Mouse (Mus musculus) limb, embryonic 15.5 days (tissue): ENCODE data around the gene Sprr2e. TPM values are rescaled to one million over a fixed set of nuclear protein-coding genes. Genes with fewer than 3 reads are reported as not detected.

Source experiments
- ATAC-seq: fragments of 200-750 bp; cut with Nextera tagmentation; 2 replicates; pipeline ENCODE4 v1.8.0; 2017; ENCODE audit warnings: low read depth, moderate TSS enrichment; ENCODE audit not compliant: insufficient number of reproducible peaks, low FRiP score, low TSS enrichment
- H3K27ac ChIP-seq: fragments of 300-500 bp; sonication (generic); 2 replicates; pipeline ENCODE4 v1.5.1; 2015; ENCODE audit warnings: moderate library complexity, mild to moderate bottlenecking, inconsistent platforms
- H3K27me3 ChIP-seq: fragments of 300-500 bp; sonication (generic); 2 replicates; pipeline ENCODE4 v1.6.1; 2015; ENCODE audit warnings: inconsistent platforms
- H3K36me3 ChIP-seq: fragments of 300-500 bp; sonication (generic); 2 replicates; pipeline ENCODE4 v1.6.1; 2015; ENCODE audit warnings: inconsistent platforms
- H3K4me1 ChIP-seq: fragments of 300-500 bp; sonication (generic); 2 replicates; pipeline ENCODE4 v1.6.1; 2015; ENCODE audit warnings: inconsistent platforms
- H3K4me2 ChIP-seq: fragments of 300-500 bp; sonication (generic); 2 replicates; pipeline ENCODE4 v1.6.1; 2015; ENCODE audit warnings: mild to moderate bottlenecking, inconsistent platforms
- H3K4me3 ChIP-seq: fragments of 300-500 bp; sonication (generic); 2 replicates; pipeline ENCODE4 v1.5.1; 2015; ENCODE audit warnings: mild to moderate bottlenecking, inconsistent platforms
- H3K9ac ChIP-seq: fragments of 300-500 bp; sonication (generic); 2 replicates; pipeline ENCODE4 v1.6.1; 2015; ENCODE audit warnings: inconsistent platforms
- H3K9me3 ChIP-seq: fragments of 300-500 bp; sonication (generic); 2 replicates; pipeline ENCODE4 v1.6.1; 2016; ENCODE audit warnings: inconsistent platforms
- WGBS: fragments of 180-500 bp; shearing (Covaris S2); methylation state at CpG from one replicate; pipeline ENCODE4 v1.1.7; 2015; 5-methylcytosine and 5-hydroxymethylcytosine counted together
- polyA plus RNA-seq: library from polyadenylated mRNA; unstranded; fragments of >200 nt; fragmentation: Nextera tagmentation; extraction: Ambion mirVana; gene quantifications from 2 replicates; pipeline ENCODE4 v1.2.1, GENCODE M21; 2015

Sprr2e gene
- polyA plus RNA-seq, result not detected in 2 replicates

- H3K27ac ChIP-seq, result no peak within 1 kb of the TSS
- no peak for ATAC-seq
- 83% methylated on average over 2 of the region's 2 CpGs for WGBS
Observed at GRCm38 (mm10) chr3:92351843-92352242, at the start of gene Sprr2e. Gene Sprr2e, plus strand, starts transcription at chr3:92352143.

GRCm38 (mm10) chr3:92307406-92307805 is 44.5 kb upstream of the Sprr2e start:
- Histone ChIP-seq H3K27me3 (no peaks in the 10 kb centered on the region), H3K4me3 (no peak overlapping the region), H3K27ac (no peak overlapping the region), H3K4me1 (no peaks in the 10 kb centered on the region), H3K9me3 (no peaks in the 10 kb centered on the region), H3K9ac (no peak overlapping the region), H3K36me3 (no peaks in the 10 kb centered on the region), H3K4me2 (no peak overlapping the region)
- ATAC-seq, result no peak
- 80% methylated on average over 1 of the region's 1 CpGs for WGBS

More at GRCm38 (mm10) chr3:92351843-92352242, at the start of gene Sprr2e:
- Histone ChIP-seq H3K36me3 (no peaks in the 10 kb centered on the region), H3K4me2 (no peak within 1 kb of the TSS), H3K9ac (no peak within 1 kb of the TSS), H3K4me1 (no peaks in the 10 kb centered on the region), H3K27me3 (no peaks in the 10 kb centered on the region), H3K9me3 (no peaks in the 10 kb centered on the region), H3K4me3 (no peak within 1 kb of the TSS)

- Histone ChIP-seq H3K9me3 (no peaks in the 10 kb centered on the region), H3K4me2 (no peak within 1 kb of the TSS), H3K9ac (no peak within 1 kb of the TSS), H3K27me3 (no peaks in the 10 kb centered on the region), H3K4me3 (no peak within 1 kb of the TSS), H3K4me1 (no peaks in the 10 kb centered on the region), H3K36me3 (no peaks in the 10 kb centered on the region), H3K27ac (no peak within 1 kb of the TSS)
- no peak for ATAC-seq
- 74% methylated on average over 2 of the region's 2 CpGs for WGBS
Observed at GRCm38 (mm10) chr3:92316320-92316719, 35.6 kb upstream of the Sprr2e start, which contains the start of gene Sprr2b. Gene Sprr2b, plus strand, starts transcription at chr3:92316620.

GRCm38 (mm10) chr3:92317384-92317783 is 34.6 kb upstream of the Sprr2e start:
- Histone ChIP-seq H3K4me3 (no peak overlapping the region), H3K36me3 (no peaks in the 10 kb centered on the region), H3K4me2 (no peak overlapping the region), H3K27ac (no peak overlapping the region), H3K9me3 (no peaks in the 10 kb centered on the region), H3K9ac (no peak overlapping the region), H3K27me3 (no peaks in the 10 kb centered on the region), H3K4me1 (no peaks in the 10 kb centered on the region)
- ATAC-seq, result no peak
- 77% methylated on average over 2 of the region's 2 CpGs for WGBS

GRCm38 (mm10) chr3:92336278-92336677 is 15.7 kb upstream of the Sprr2e start:
- Histone ChIP-seq H3K27ac (no peak overlapping the region), H3K4me3 (no peak overlapping the region), H3K27me3 (no peaks in the 10 kb centered on the region), H3K9ac (no peak overlapping the region), H3K36me3 (no peaks in the 10 kb centered on the region), H3K4me1 (no peaks in the 10 kb centered on the region), H3K4me2 (no peak overlapping the region), H3K9me3 (no peaks in the 10 kb centered on the region)
- 64% methylated on average over 1 of the region's 1 CpGs for WGBS
- no peak for ATAC-seq

- no peak for ATAC-seq
- WGBS, result 87% methylated on average over 5 of the region's 5 CpGs
- no peaks in the 10 kb centered on the region for H3K36me3 ChIP-seq
- H3K4me2 ChIP-seq, result no peak within 1 kb of the TSS
- H3K9me3 ChIP-seq, result no peaks in the 10 kb centered on the region
- no peak within 1 kb of the TSS for H3K4me3 ChIP-seq
- H3K4me1 ChIP-seq, result no peaks in the 10 kb centered on the region
- H3K9ac ChIP-seq, result no peak within 1 kb of the TSS
- no peak within 1 kb of the TSS for H3K27ac ChIP-seq
- H3K27me3 ChIP-seq, result no peaks in the 10 kb centered on the region
Observed at GRCm38 (mm10) chr3:92338840-92339239, 13.1 kb upstream of the Sprr2e start, which contains the start of gene Sprr2d. Gene Sprr2d, plus strand, starts transcription at chr3:92339140.

- Histone ChIP-seq H3K4me1 (no peaks in the 10 kb centered on the region), H3K9ac (no peak overlapping the region), H3K9me3 (no peaks in the 10 kb centered on the region), H3K27ac (no peak overlapping the region), H3K36me3 (no peaks in the 10 kb centered on the region), H3K4me3 (no peak overlapping the region), H3K27me3 (no peaks in the 10 kb centered on the region), H3K4me2 (no peak overlapping the region)
- no peak for ATAC-seq
Observed at GRCm38 (mm10) chr3:92361619-92362018, 9.7 kb downstream of the Sprr2e start.

- ATAC-seq, result no peak
- no peak within 1 kb of the TSS for H3K9ac ChIP-seq
- no peaks in the 10 kb centered on the region for H3K36me3 ChIP-seq
- H3K4me1 ChIP-seq, result no peaks in the 10 kb centered on the region
- no peaks in the 10 kb centered on the region for H3K27me3 ChIP-seq
- no peak within 1 kb of the TSS for H3K4me2 ChIP-seq
- no peak within 1 kb of the TSS for H3K27ac ChIP-seq
- no peak within 1 kb of the TSS for H3K4me3 ChIP-seq
- WGBS, result 65% methylated on average over 3 of the region's 3 CpGs
- H3K9me3 ChIP-seq, result no peaks in the 10 kb centered on the region
Observed at GRCm38 (mm10) chr3:92364887-92365286, 12.9 kb downstream of the Sprr2e start, which contains the start of gene Sprr2f. Gene Sprr2f, plus strand, starts transcription at chr3:92365187.

- no peak overlapping the region for H3K4me2 ChIP-seq
- no peaks in the 10 kb centered on the region for H3K9me3 ChIP-seq
- H3K27me3 ChIP-seq, result no peaks in the 10 kb centered on the region
- no peak overlapping the region for H3K27ac ChIP-seq
- no peak overlapping the region for H3K4me3 ChIP-seq
- WGBS, result 64% methylated on average over 2 of the region's 2 CpGs
- no peak for ATAC-seq
- no peaks in the 10 kb centered on the region for H3K36me3 ChIP-seq
- H3K4me1 ChIP-seq, result no peaks in the 10 kb centered on the region
- no peak overlapping the region for H3K9ac ChIP-seq
Observed at GRCm38 (mm10) chr3:92373613-92374012, 21.7 kb downstream of the Sprr2e start.

- Histone ChIP-seq H3K27me3 (no peaks in the 10 kb centered on the region), H3K27ac (no peak within 1 kb of the TSS), H3K4me3 (no peak within 1 kb of the TSS), H3K9ac (no peak within 1 kb of the TSS), H3K4me1 (no peaks in the 10 kb centered on the region), H3K4me2 (no peak within 1 kb of the TSS), H3K9me3 (no peaks in the 10 kb centered on the region), H3K36me3 (no peaks in the 10 kb centered on the region)
- ATAC-seq, result no peak
- WGBS, result 79% methylated on average over 1 of the region's 1 CpGs
Observed at GRCm38 (mm10) chr3:92385385-92385784, 33.4 kb downstream of the Sprr2e start, which contains the start of gene Sprr2h. Gene Sprr2h, plus strand, starts transcription at chr3:92385685.

- WGBS, result 43% methylated on average over 1 of the region's 1 CpGs
- no peak for ATAC-seq
- Histone ChIP-seq H3K27ac (no peak overlapping the region), H3K9ac (no peak overlapping the region), H3K4me2 (no peak overlapping the region), H3K36me3 (no peaks in the 10 kb centered on the region), H3K4me1 (no peaks in the 10 kb centered on the region), H3K4me3 (no peak overlapping the region), H3K27me3 (no peaks in the 10 kb centered on the region), H3K9me3 (no peaks in the 10 kb centered on the region)
Observed at GRCm38 (mm10) chr3:92394301-92394700, 42.4 kb downstream of the Sprr2e start.
